Mouse (Mus musculus) kidney, postnatal 10 days (tissue): Measurements from ENCODE around the gene Olfr1248.
"Not testable (repeated sequence)": the region's sequence is repeated elsewhere in the genome, so short reads cannot be mapped to it uniquely, and the experiment has no call there.

Experiments used
- DNase-seq: peaks from one replicate; pipeline ENCODE4 v3.0.0; 2021; ENCODE audit warnings: mixed read lengths

Gene Olfr1248

DNA sequence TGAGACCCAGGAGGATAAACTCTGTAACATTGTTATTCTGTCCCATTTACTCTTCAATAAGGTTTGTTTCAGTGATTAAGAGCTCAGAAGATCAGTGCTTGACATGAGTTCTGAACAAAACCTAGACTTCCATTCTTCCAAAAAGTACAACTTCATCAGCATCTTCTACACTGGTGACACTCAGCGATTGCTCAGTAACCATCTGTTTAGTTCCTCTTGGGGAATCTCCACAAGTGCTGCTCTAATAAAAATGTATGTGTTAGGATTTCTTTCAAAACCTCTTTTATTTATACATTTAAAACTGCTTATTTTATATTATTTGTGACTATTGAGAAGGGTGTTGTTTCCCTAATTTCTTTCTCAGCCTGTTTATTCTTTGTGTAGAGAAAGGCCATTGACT, at the start of gene Olfr1248:
Olfr1248 (minus strand) TSS at position 101 of the 400 bp plus-strand sequence.
- not testable (repeated sequence) for DNase-seq

DNA sequence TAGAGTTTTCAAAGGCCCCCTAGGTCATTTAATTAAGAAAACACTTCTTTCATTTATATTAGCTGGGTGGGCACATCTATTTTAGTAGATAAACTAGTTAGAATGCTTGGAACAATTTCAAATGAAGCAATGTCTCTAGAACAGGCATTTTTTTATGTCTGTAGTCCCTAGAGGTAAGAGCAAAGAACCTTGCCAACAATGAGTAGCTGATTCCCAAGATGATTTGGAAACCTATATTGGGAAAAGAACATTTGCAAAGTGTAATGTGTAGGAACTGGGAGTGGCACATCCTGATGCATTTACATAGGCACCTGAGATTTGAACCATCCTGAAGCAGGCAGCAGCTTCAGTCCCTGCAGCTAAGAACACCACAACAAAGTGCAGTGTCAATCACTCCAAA, 43.3 kb upstream of the Olfr1248 start, which contains the start of gene Olfr1250:
Olfr1250 (minus strand) TSS at position 101 of the 400 bp plus-strand sequence.
- no peak for DNase-seq

DNA sequence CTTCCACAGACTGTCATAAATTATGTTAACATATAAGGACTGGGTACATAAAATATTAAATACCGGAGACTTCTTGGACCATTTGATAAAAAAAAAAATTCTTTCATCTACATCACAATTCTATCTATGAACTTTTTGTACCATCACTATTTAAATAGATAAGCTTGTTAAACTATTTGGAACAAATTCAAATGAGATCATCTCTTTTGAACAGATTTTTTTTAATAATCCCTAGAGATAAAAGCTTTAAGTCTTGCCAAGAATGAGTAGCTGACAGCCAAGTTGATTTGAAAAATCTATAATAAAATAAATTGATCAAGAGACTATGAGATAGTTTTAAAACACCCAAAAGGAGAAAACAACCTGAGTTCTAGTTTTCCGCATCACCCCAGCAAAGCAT, 16.8 kb upstream of the Olfr1248 start, which contains the start of gene Olfr1249:
Olfr1249 (minus strand) TSS at position 101 of the 400 bp plus-strand sequence.
- no peak for DNase-seq

DNA sequence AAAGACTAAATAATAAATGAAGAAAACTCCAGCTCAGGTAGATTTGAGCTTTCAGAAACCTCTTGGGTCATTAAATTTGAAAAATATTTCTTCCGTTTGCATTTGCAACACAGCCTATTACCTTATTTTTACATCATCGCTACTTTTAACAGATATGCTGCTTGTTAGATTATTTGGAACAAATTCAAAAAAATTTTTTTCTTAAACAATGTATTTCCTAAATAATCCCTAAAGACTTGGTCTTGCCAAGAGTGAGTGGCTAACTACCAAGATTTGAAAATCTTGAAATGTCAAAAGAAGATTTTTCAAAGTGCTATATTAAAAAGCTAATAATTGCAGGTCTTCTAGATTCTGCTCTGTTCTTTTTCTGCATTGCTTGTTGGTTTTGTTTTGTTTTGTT, 4.0 kb downstream of the Olfr1248 start, which contains the start of gene Olfr1247:
Olfr1247 (minus strand) TSS at position 101 of the 400 bp plus-strand sequence.
- DNase-seq = no peak

DNA sequence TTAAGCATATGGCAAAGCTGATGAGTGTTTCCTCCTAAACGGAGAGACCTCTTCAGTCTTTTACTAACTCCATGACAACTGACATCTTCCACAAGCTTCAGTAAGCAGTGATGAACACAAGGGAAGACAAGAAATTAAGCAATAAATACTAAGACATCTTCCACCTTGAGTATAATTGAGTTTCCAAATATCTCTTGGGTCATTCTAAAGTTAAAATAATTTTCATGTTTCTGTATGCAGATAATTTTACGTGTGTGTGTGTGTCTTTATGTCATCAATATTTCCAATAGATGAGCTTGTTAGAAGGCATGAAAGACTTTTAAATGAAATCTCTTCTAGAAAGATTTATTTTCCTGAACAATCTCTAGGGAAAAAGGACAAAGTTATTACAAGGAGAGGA, 25.0 kb downstream of the Olfr1248 start, which contains the start of gene Olfr1246:
Olfr1246 (minus strand) TSS at position 101 of the 400 bp plus-strand sequence.
- DNase-seq = no peak

DNA sequence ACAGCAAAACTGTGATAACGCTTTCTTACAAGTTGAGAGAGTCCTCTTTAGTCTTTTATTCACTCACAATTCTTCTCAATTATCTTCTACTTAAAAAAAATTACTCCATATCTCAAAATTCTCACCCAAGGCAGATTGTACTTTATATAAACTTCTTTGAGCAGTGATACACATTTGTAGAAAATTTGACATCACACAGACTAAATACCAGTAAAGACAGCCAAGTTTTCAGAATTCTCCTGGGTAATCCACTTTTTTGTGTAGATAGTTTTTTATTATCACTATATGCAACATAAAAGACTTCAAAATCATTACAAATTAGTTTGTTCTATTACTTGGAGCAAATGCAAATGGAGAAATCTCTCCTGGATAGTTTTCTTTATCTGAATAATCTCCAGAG, 39.7 kb downstream of the Olfr1248 start, which contains the start of gene Olfr1245:
Olfr1245 (minus strand) TSS at position 101 of the 400 bp plus-strand sequence.
- DNase-seq = no peak
